Mouse (Mus musculus): Measurements from ENCODE around the gene Eml2.
A peak's percentile ranks its signal among the peaks of the same experiment; 100 is the strongest.

Gene Eml2

GRCm38 (mm10) chr7:19171831-19172230, 4.4 kb upstream of the Eml2 start:
- Histone ChIP-seq H3K27me3 (ENCODE audit: control insufficient read depth, insufficient read depth, low read length, poor library complexity, severe bottlenecking) (no peaks in the 10 kb centered on the region; the same call in 1 of the 2 replicates), H3K36me3 (ENCODE audit: control insufficient read depth, insufficient read depth, low read length, poor library complexity, severe bottlenecking) (no peaks in the 10 kb centered on the region)
- DNase-seq (ENCODE audit: low read depth, low spot score): no peak

- DNase-seq (ENCODE audit: low read depth, low spot score): peak; percentile 84
- Histone ChIP-seq H3K27me3 (ENCODE audit: control insufficient read depth, insufficient read depth, low read length, poor library complexity, severe bottlenecking) (no peaks in the 10 kb centered on the region; the same call in 1 of the 2 replicates), H3K36me3 (ENCODE audit: control insufficient read depth, insufficient read depth, low read length, poor library complexity, severe bottlenecking) (no peaks in the 10 kb centered on the region)
Observed at GRCm38 (mm10) chr7:19172874-19173273, 3.3 kb upstream of the Eml2 start.

DNA sequence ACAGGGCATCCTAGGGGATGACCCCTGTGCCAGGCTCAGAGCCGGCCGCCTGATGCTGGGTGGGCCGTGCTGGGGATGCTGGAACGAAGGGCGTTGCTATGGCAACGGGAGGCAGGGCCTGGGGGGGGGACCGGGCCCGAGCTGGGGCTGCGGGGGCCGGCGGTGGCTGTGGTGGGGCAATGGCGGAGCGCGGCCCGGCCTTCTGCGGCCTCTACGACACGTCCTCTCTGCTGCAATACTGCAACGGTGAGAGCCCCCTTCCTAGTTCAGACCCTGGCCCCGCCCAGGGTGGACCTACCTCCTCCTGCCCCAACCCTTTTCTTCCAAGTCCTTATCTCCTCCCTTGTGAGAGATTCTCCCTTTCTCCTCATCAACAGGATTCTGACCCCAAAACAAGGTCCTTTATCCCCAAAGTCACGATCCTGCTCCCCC, 311 bp downstream of the Eml2 start:
- DNase-seq (ENCODE audit: low read depth, low spot score): no peak
- Histone ChIP-seq H3K27me3 (ENCODE audit: control insufficient read depth, insufficient read depth, low read length, poor library complexity, severe bottlenecking) (no peaks in the 10 kb centered on the region; the same call in 1 of the 2 replicates), H3K36me3 (ENCODE audit: control insufficient read depth, insufficient read depth, low read length, poor library complexity, severe bottlenecking) (no peaks in the 10 kb centered on the region)

DNA sequence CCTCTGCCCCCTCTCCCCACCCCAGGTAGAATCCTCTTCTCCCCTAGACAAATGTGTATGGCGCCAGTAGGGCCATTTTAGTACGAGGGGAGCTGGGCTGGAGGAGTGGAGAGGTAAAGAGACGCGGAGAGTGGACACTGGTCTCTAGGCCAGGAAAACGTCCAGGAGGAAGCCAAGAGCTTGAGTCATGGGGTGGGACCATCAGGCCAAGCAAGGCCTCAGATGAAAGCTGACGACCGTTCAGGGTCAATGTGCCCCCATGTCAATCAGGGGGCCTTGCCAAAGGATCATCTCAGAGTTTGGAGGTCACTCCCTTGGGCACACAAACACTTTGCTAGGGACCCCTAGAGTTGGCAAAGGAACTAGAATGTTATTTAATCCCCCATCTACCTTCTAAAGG, 995 bp downstream of the Eml2 start:
- no peaks in the 10 kb centered on the region for H3K27me3 ChIP-seq (ENCODE audit: control insufficient read depth, insufficient read depth, low read length, poor library complexity, severe bottlenecking)
- DNase-seq (ENCODE audit: low read depth, low spot score): no peak
- no peaks in the 10 kb centered on the region for H3K36me3 ChIP-seq (ENCODE audit: control insufficient read depth, insufficient read depth, low read length, poor library complexity, severe bottlenecking)

GRCm38 (mm10) chr7:19178035-19178434, 1.8 kb downstream of the Eml2 start:
- H3K36me3 ChIP-seq (ENCODE audit: control insufficient read depth, insufficient read depth, low read length, poor library complexity, severe bottlenecking): no peaks in the 10 kb centered on the region
- no peak for DNase-seq (ENCODE audit: low read depth, low spot score)
- no peaks in the 10 kb centered on the region for H3K27me3 ChIP-seq (ENCODE audit: control insufficient read depth, insufficient read depth, low read length, poor library complexity, severe bottlenecking)

GRCm38 (mm10) chr7:19178443-19179092, 2.3 kb downstream of the Eml2 start:
- H3K36me3 ChIP-seq (ENCODE audit: control insufficient read depth, insufficient read depth, low read length, poor library complexity, severe bottlenecking): no peaks in the 10 kb centered on the region
- DNase-seq (ENCODE audit: low read depth, low spot score): peak; percentile 85
- H3K27me3 ChIP-seq (ENCODE audit: control insufficient read depth, insufficient read depth, low read length, poor library complexity, severe bottlenecking): no peaks in the 10 kb centered on the region

- Histone ChIP-seq H3K36me3 (ENCODE audit: control insufficient read depth, insufficient read depth, low read length, poor library complexity, severe bottlenecking) (no peaks in the 10 kb centered on the region), H3K27me3 (ENCODE audit: control insufficient read depth, insufficient read depth, low read length, poor library complexity, severe bottlenecking) (no peaks in the 10 kb centered on the region)
- DNase-seq (ENCODE audit: low read depth, low spot score): peak; percentile 85
Observed at GRCm38 (mm10) chr7:19179173-19179572, 3.0 kb downstream of the Eml2 start.

DNA sequence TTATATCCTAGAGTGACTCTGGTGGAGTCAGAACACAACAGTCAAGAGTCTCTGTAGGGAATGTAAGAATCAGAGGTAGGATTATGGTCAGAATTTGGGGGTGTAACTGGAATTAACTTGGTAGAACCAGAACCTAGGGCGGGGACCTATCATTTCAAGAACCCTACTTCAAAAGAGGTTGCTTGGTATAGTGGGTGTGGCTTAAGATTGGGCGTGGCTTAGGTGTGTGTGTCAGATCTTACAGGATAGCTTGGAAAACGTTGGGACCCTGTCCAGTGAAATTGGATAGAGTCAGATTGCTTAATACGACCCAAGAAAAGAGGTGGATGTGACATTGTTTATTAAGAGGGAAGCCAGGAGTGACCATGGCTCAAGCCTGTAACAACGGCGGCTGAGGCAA, 3.7 kb downstream of the Eml2 start:
- Histone ChIP-seq H3K36me3 (ENCODE audit: control insufficient read depth, insufficient read depth, low read length, poor library complexity, severe bottlenecking) (no peaks in the 10 kb centered on the region), H3K27me3 (ENCODE audit: control insufficient read depth, insufficient read depth, low read length, poor library complexity, severe bottlenecking) (no peaks in the 10 kb centered on the region)
- DNase-seq (ENCODE audit: low read depth, low spot score): peak; percentile 36

- DNase-seq (ENCODE audit: low read depth, low spot score): peak; percentile 54
- H3K36me3 ChIP-seq (ENCODE audit: control insufficient read depth, insufficient read depth, low read length, poor library complexity, severe bottlenecking): no peaks in the 10 kb centered on the region
Observed at GRCm38 (mm10) chr7:19180862-19181429, 4.7 kb downstream of the Eml2 start.

GRCm38 (mm10) chr7:19184250-19184649, 8.0 kb downstream of the Eml2 start:
- DNase-seq (ENCODE audit: low read depth, low spot score): no peak
- H3K36me3 ChIP-seq (ENCODE audit: control insufficient read depth, insufficient read depth, low read length, poor library complexity, severe bottlenecking): no peaks in the 10 kb centered on the region

More at GRCm38 (mm10) chr7:19180862-19181429, 4.7 kb downstream of the Eml2 start:
- H3K27me3 ChIP-seq (ENCODE audit: control insufficient read depth, insufficient read depth, low read length, poor library complexity, severe bottlenecking): no peaks in the 10 kb centered on the region

GRCm38 (mm10) chr7:19184758-19185157, 8.5 kb downstream of the Eml2 start:
- Histone ChIP-seq H3K27me3 (ENCODE audit: control insufficient read depth, insufficient read depth, low read length, poor library complexity, severe bottlenecking) (no peaks in the 10 kb centered on the region), H3K36me3 (ENCODE audit: control insufficient read depth, insufficient read depth, low read length, poor library complexity, severe bottlenecking) (no peaks in the 10 kb centered on the region)
- no peak for DNase-seq (ENCODE audit: low read depth, low spot score)

More at GRCm38 (mm10) chr7:19184250-19184649, 8.0 kb downstream of the Eml2 start:
- no peaks in the 10 kb centered on the region for H3K27me3 ChIP-seq (ENCODE audit: control insufficient read depth, insufficient read depth, low read length, poor library complexity, severe bottlenecking)

- DNase-seq (ENCODE audit: low read depth, low spot score): peak; percentile 36
- no peaks in the 10 kb centered on the region for H3K27me3 ChIP-seq (ENCODE audit: control insufficient read depth, insufficient read depth, low read length, poor library complexity, severe bottlenecking)
- no peaks in the 10 kb centered on the region; the same call in 1 of the 2 replicates for H3K36me3 ChIP-seq (ENCODE audit: control insufficient read depth, insufficient read depth, low read length, poor library complexity, severe bottlenecking)
Observed at GRCm38 (mm10) chr7:19194676-19195075, 18.5 kb downstream of the Eml2 start.

DNA sequence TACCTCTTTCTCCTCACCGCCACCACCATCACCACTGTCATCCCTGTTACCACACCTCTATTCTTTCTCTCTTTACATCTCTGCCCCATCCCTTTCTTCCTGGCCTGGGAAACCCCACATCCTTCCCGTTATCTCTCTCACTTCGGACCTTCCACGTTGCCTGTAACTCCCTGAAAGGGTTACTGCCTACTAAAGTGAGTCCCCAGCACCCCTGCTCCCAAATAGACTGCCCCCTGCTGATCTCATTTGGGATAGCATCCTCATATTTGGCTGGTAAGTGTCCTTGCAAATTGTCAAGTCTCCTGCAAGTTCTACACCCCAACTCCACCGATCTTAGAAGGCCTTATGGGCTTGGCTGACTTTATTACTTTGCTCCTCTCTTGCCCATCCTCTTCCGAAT, 20.5 kb downstream of the Eml2 start:
- DNase-seq (ENCODE audit: low read depth, low spot score): peak; percentile 73
- Histone ChIP-seq H3K27me3 (ENCODE audit: control insufficient read depth, insufficient read depth, low read length, poor library complexity, severe bottlenecking) (no peaks in the 10 kb centered on the region), H3K36me3 (ENCODE audit: control insufficient read depth, insufficient read depth, low read length, poor library complexity, severe bottlenecking) (no peaks in the 10 kb centered on the region; the same call in 1 of the 2 replicates)

GRCm38 (mm10) chr7:19197985-19198384, 21.8 kb downstream of the Eml2 start:
- peak; percentile 74 for DNase-seq (ENCODE audit: low read depth, low spot score)
- Histone ChIP-seq H3K36me3 (ENCODE audit: control insufficient read depth, insufficient read depth, low read length, poor library complexity, severe bottlenecking) (no peaks in the 10 kb centered on the region; the same call in 1 of the 2 replicates), H3K27me3 (ENCODE audit: control insufficient read depth, insufficient read depth, low read length, poor library complexity, severe bottlenecking) (no peaks in the 10 kb centered on the region)

DNA sequence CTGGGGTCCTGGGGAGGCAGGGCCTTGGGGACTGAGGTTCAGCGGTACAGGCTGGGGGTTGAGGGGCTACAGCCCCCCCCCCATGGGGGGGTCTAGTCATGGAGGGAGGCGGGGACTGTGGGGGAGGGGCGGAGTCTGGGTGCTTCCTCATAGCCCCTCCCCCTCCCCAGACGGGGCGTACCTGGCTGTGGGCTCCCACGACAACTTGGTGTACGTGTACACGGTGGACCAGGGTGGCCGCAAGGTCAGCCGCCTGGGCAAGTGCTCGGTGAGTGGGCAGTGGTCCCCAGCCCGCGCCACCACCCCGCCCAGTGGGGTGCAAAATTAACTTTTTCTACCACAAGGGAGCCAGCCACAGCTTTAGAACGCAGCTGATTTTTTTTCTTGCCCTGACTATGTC, 25.4 kb downstream of the Eml2 start:
- Histone ChIP-seq H3K36me3 (ENCODE audit: control insufficient read depth, insufficient read depth, low read length, poor library complexity, severe bottlenecking) (0 out of 2 replicates have a peak, but pooled peaks cover 1% of the 10 kb centered on the region), H3K27me3 (ENCODE audit: control insufficient read depth, insufficient read depth, low read length, poor library complexity, severe bottlenecking) (no peaks in the 10 kb centered on the region)
- no peak for DNase-seq (ENCODE audit: low read depth, low spot score)
